Mouse (Mus musculus): Measurements from ENCODE around the gene Eva1c.

DNA sequence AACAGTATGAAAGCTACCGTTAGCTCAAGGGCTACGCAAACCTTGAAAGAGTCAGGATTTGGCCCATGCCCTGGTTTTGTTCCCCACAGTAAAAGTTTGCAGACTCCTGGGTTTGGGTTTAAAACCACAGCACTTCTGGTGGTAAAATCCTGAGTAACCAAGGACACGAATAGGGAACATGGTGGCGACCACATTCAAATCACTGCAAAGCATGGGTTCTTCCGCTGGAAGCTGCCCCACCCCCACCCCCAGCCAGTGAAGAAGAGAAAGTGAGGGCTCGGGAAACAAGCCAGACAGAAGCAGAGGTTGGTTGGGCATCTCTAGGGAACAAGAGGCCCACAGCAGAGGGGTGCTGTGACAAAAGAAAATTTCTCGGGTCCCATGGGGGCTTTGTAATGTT lies 80.7 kb downstream of the Eva1c start:
- no peak for TF ChIP-seq MAFK (IDR thresholded peaks at IDR 0.05; ENCODE audit: insufficient read depth, low read depth, low read length)
- no peak for TF ChIP-seq CHD2 (IDR thresholded peaks at IDR 0.05; ENCODE audit: low read depth, low read length)
- TF ChIP-seq HCFC1 (IDR thresholded peaks at IDR 0.05; ENCODE audit: borderline replicate concordance, insufficient read depth, low read length): no peak
- no peak for TF ChIP-seq ZC3H11A (IDR thresholded peaks at IDR 0.05; ENCODE audit: borderline replicate concordance, low read depth, low read length)
- TF ChIP-seq ZNF384 (IDR thresholded peaks at IDR 0.05; ENCODE audit: low read depth, low read length): no peak

Data from ES-E14 (cell line).